Mouse (Mus musculus): ENCODE measurements around the gene Retreg3. TPM values are rescaled to one million over a fixed set of nuclear protein-coding genes. Genes with fewer than 3 reads are reported as not detected.

Retreg3 gene
- polyA plus RNA-seq, 1 experiment = 41.2 TPM

- no peak overlapping the region for H3K4me3 ChIP-seq
- H3K27me3 ChIP-seq (ENCODE audit: control insufficient read depth, insufficient read depth, insufficient read length) = no peaks in the 10 kb centered on the region
- H3K4me2 ChIP-seq (ENCODE audit: low read depth) = no peak overlapping the region
- TF ChIP-seq CEBPB (IDR thresholded peaks at IDR 0.05; ENCODE audit: insufficient read depth, poor library complexity, severe bottlenecking) (no peak), USF1 (IDR thresholded peaks at IDR 0.05; ENCODE audit: low read depth) (no peak), REST (IDR thresholded peaks at IDR 0.05; ENCODE audit: insufficient read depth, insufficient read length) (no peak), TCF12 (IDR thresholded peaks at IDR 0.05; ENCODE audit: insufficient read depth, poor library complexity, severe bottlenecking) (no peak), MYOG (IDR thresholded peaks at IDR 0.05; ENCODE audit: control insufficient read depth in 1 of 3, insufficient read depth in 1 of 3, insufficient read length in 2 of 3, low read depth in 2 of 3) (no peak), POLR2A (IDR thresholded peaks at IDR 0.05; ENCODE audit: insufficient read length, low read depth) (no peak), SRF (IDR thresholded peaks at IDR 0.05; ENCODE audit: control insufficient read depth, insufficient read length, low read depth) (no peak)
- no peak overlapping the region for H3ac ChIP-seq (ENCODE audit: control insufficient read depth, insufficient read length)
- no peaks in the 10 kb centered on the region for H3K79me2 ChIP-seq (ENCODE audit: control insufficient read depth, insufficient read depth)
- H3K36me3 ChIP-seq (ENCODE audit: control insufficient read depth, insufficient read depth) = peaks cover 33% of the 10 kb centered on the region
Observed at GRCm38 (mm10) chr11:101050359-101050758, 69.3 kb downstream of the Retreg3 start.

GRCm38 (mm10) chr11:101047502-101047901, 72.2 kb downstream of the Retreg3 start:
- peaks cover 46% of the 10 kb centered on the region for H3K36me3 ChIP-seq (ENCODE audit: control insufficient read depth, insufficient read depth)
- TF ChIP-seq CEBPB (IDR thresholded peaks at IDR 0.05; ENCODE audit: insufficient read depth, poor library complexity, severe bottlenecking) (no peak), TCF3 (IDR thresholded peaks at IDR 0.05; ENCODE audit: insufficient read length, low read depth) (no peak), POLR2A (IDR thresholded peaks at IDR 0.05; ENCODE audit: insufficient read length, low read depth) (no peak)
- H3K79me2 ChIP-seq (ENCODE audit: control insufficient read depth, insufficient read depth) = no peaks in the 10 kb centered on the region

GRCm38 (mm10) chr11:101046440-101046839, 73.3 kb downstream of the Retreg3 start:
- Histone ChIP-seq H3ac (ENCODE audit: control insufficient read depth, insufficient read length) (no peak overlapping the region), H3K4me2 (ENCODE audit: low read depth) (no peak overlapping the region), H3K27me3 (ENCODE audit: control insufficient read depth, insufficient read depth, insufficient read length) (no peaks in the 10 kb centered on the region), H3K4me3 (no peak overlapping the region), H3K36me3 (ENCODE audit: control insufficient read depth, insufficient read depth) (peaks cover 54% of the 10 kb centered on the region), H3K79me2 (ENCODE audit: control insufficient read depth, insufficient read depth) (no peaks in the 10 kb centered on the region)
- TF ChIP-seq USF1 (IDR thresholded peaks at IDR 0.05; ENCODE audit: low read depth) (no peak), TCF3 (IDR thresholded peaks at IDR 0.05; ENCODE audit: insufficient read length, low read depth) (no peak), MYOD1 (IDR thresholded peaks at IDR 0.05; ENCODE audit: control insufficient read depth in 1 of 3, insufficient read length in 2 of 3, low read depth in 2 of 3) (no peak), E2F4 (IDR thresholded peaks at IDR 0.05; ENCODE audit: insufficient read depth) (no peak), POLR2AphosphoS2 (IDR thresholded peaks at IDR 0.05; ENCODE audit: insufficient read length, low read depth) (no peak), MAX (IDR thresholded peaks at IDR 0.05; ENCODE audit: low read depth) (no peak), SRF (IDR thresholded peaks at IDR 0.05; ENCODE audit: control insufficient read depth, insufficient read length, low read depth) (no peak), REST (IDR thresholded peaks at IDR 0.05; ENCODE audit: insufficient read depth, insufficient read length) (no peak), MYOG (IDR thresholded peaks at IDR 0.05; ENCODE audit: control insufficient read depth in 1 of 3, insufficient read depth in 1 of 3, insufficient read length in 2 of 3, low read depth in 2 of 3) (no peak), CEBPB (IDR thresholded peaks at IDR 0.05; ENCODE audit: insufficient read depth, poor library complexity, severe bottlenecking) (no peak), POLR2A (IDR thresholded peaks at IDR 0.05; ENCODE audit: insufficient read length, low read depth) (no peak), TCF12 (IDR thresholded peaks at IDR 0.05; ENCODE audit: insufficient read depth, poor library complexity, severe bottlenecking) (no peak)

More at GRCm38 (mm10) chr11:101047502-101047901, 72.2 kb downstream of the Retreg3 start:
- H3K4me3 ChIP-seq = no peak overlapping the region
- H3ac ChIP-seq (ENCODE audit: control insufficient read depth, insufficient read length) = no peak overlapping the region
- H3K4me2 ChIP-seq (ENCODE audit: low read depth) = no peak overlapping the region
- no peaks in the 10 kb centered on the region for H3K27me3 ChIP-seq (ENCODE audit: control insufficient read depth, insufficient read depth, insufficient read length)

Other genes starting within 250 kb of the Retreg3 start
- gene Stat3, start 180.4 kb downstream of the Retreg3 start, polyA plus RNA-seq (2012; fragmentation: generic; extraction: Trizol) = 93.7 TPM
- 284 TPM for gene Cavin1, start 149.0 kb downstream of the Retreg3 start, polyA plus RNA-seq (2012; fragmentation: generic; extraction: Trizol)
- 45.0 TPM for gene Atp6v0a1, start 110.4 kb downstream of the Retreg3 start, polyA plus RNA-seq (2012; fragmentation: generic; extraction: Trizol)
- gene Naglu, start 49.9 kb downstream of the Retreg3 start, polyA plus RNA-seq (2012; fragmentation: generic; extraction: Trizol) = 19.8 TPM
- 0.49 TPM for gene Hsd17b1, start 41.5 kb downstream of the Retreg3 start, polyA plus RNA-seq (2012; fragmentation: generic; extraction: Trizol)
- gene Coasy, start 37.3 kb downstream of the Retreg3 start, polyA plus RNA-seq (2012; fragmentation: generic; extraction: Trizol) = 39.7 TPM
- 29.3 TPM for gene Mlx, start 32.6 kb downstream of the Retreg3 start, polyA plus RNA-seq (2012; fragmentation: generic; extraction: Trizol)
- gene Psmc3ip, start 24.5 kb downstream of the Retreg3 start, polyA plus RNA-seq (2012; fragmentation: generic; extraction: Trizol) = 7.1 TPM
- 87.5 TPM for gene Tubg1, start within 50 bp of the Retreg3 start, polyA plus RNA-seq (2012; fragmentation: generic; extraction: Trizol)
- gene Tubg2, start 36.0 kb upstream of the Retreg3 start, polyA plus RNA-seq (2012; fragmentation: generic; extraction: Trizol) = 0.18 TPM
- 1.3 TPM for gene Cntnap1, start 50.6 kb upstream of the Retreg3 start, polyA plus RNA-seq (2012; fragmentation: generic; extraction: Trizol)
- gene Plekhh3, start 51.5 kb upstream of the Retreg3 start, polyA plus RNA-seq (2012; fragmentation: generic; extraction: Trizol) = 53.6 TPM
- gene Ccr10, start 55.5 kb upstream of the Retreg3 start, polyA plus RNA-seq (2012; fragmentation: generic; extraction: Trizol) = 0.56 TPM
- gene Ezh1, start 106.6 kb upstream of the Retreg3 start, polyA plus RNA-seq (2012; fragmentation: generic; extraction: Trizol) = 13.7 TPM
- gene Ramp2, start 126.1 kb upstream of the Retreg3 start, polyA plus RNA-seq (2012; fragmentation: generic; extraction: Trizol) = 2.5 TPM
- gene Vps25, start 133.8 kb upstream of the Retreg3 start, polyA plus RNA-seq (2012; fragmentation: generic; extraction: Trizol) = 141 TPM
- gene Wnk4, start 140.7 kb upstream of the Retreg3 start, polyA plus RNA-seq (2012; fragmentation: generic; extraction: Trizol) = 0.19 TPM
- 0.07 TPM for gene Cntd1, start 159.1 kb upstream of the Retreg3 start, polyA plus RNA-seq (2012; fragmentation: generic; extraction: Trizol)
- gene Coa3, start 159.2 kb upstream of the Retreg3 start, polyA plus RNA-seq (2012; fragmentation: generic; extraction: Trizol) = 155 TPM
- 134 TPM for gene Becn1, start 182.4 kb upstream of the Retreg3 start, polyA plus RNA-seq (2012; fragmentation: generic; extraction: Trizol)
- gene Psme3, start 196.3 kb upstream of the Retreg3 start, polyA plus RNA-seq (2012; fragmentation: generic; extraction: Trizol) = 89.0 TPM
- gene Aoc2, start 205.2 kb upstream of the Retreg3 start, polyA plus RNA-seq (2012; fragmentation: generic; extraction: Trizol) = 1.2 TPM
- 0.02 TPM for gene Aoc3, start 210.7 kb upstream of the Retreg3 start, polyA plus RNA-seq (2012; fragmentation: generic; extraction: Trizol)
- not detected for gene G6pc, start 247.7 kb upstream of the Retreg3 start, polyA plus RNA-seq (2012; fragmentation: generic; extraction: Trizol)

Measured in myocyte (in vitro differentiated cells).